Mouse (Mus musculus) kidney, adult 2 months (tissue): ENCODE results near the gene Gm10447.

Experiments
- CTCF ChIP-seq: fragments of 200-500 bp; conservative IDR thresholded peaks from 2 replicates; pipeline ENCODE4 v1.5.1; 2011; ENCODE audit warnings: low read depth, mild to moderate bottlenecking, control low read depth, low read length, moderate library complexity, mixed read lengths; ENCODE audit not compliant: insufficient read depth, insufficient read length
- POLR2A ChIP-seq: fragments of 200-500 bp; IDR thresholded peaks from one replicate; pipeline ENCODE4 v1.6.1; 2011; ENCODE audit warnings: low read depth, low read length, control low read depth

- no peak for TF ChIP-seq POLR2A
- no peak for TF ChIP-seq CTCF
Observed at GRCm38 (mm10) chr11:53489421-53489820, 32.5 kb upstream of the Gm10447 start.
